Mouse (Mus musculus) embryonic facial prominence, embryonic 14.5 days (tissue): ENCODE measurements around the gene Klhl26. TPM values are rescaled to one million over a fixed set of nuclear protein-coding genes. Genes with fewer than 3 reads are reported as not detected.
A peak's percentile ranks its signal among the peaks of the same experiment; 100 is the strongest.

Source experiments
- ATAC-seq: fragments of 200-750 bp; cut with Nextera tagmentation; 2 replicates; pipeline ENCODE4 v1.8.0; 2017; ENCODE audit warnings: low read depth, moderate number of reproducible peaks, moderate TSS enrichment
- DNase-seq: peaks from one replicate; pipeline ENCODE4 v3.0.0-alpha.2; 2015; ENCODE audit warnings: low spot score
- H3K27ac ChIP-seq: fragments of 300-500 bp; sonication (generic); replicated peaks from 2 replicates; pipeline ENCODE4 v1.5.1; 2014; ENCODE audit warnings: low read depth, mild to moderate bottlenecking, low read length, moderate library complexity
- H3K27me3 ChIP-seq: fragments of 300-500 bp; sonication (generic); replicated peaks from 2 replicates; pipeline ENCODE4 v1.6.1; 2014; ENCODE audit warnings: low read length; ENCODE audit not compliant: control insufficient read depth, insufficient read depth
- H3K36me3 ChIP-seq: fragments of 300-500 bp; sonication (generic); 2 replicates; pipeline ENCODE4 v1.6.1; 2014; ENCODE audit warnings: low read length, mixed read lengths; ENCODE audit not compliant: control insufficient read depth, insufficient read depth
- H3K4me1 ChIP-seq: fragments of 300-500 bp; sonication (generic); 2 replicates; pipeline ENCODE4 v1.6.1; 2014; ENCODE audit warnings: antibody characterized with exemption, low read length; ENCODE audit not compliant: control insufficient read depth, insufficient read depth
- H3K4me2 ChIP-seq: fragments of 300-500 bp; sonication (generic); 2 replicates; pipeline ENCODE4 v1.6.1; 2014; ENCODE audit warnings: low read depth, mild to moderate bottlenecking, low read length, moderate library complexity, mixed read lengths
- H3K4me3 ChIP-seq: fragments of 300-500 bp; sonication (generic); 2 replicates; pipeline ENCODE4 v1.5.1; 2014; ENCODE audit warnings: low read depth, mild to moderate bottlenecking, low read length
- H3K9ac ChIP-seq: fragments of 300-500 bp; sonication (generic); 2 replicates; pipeline ENCODE4 v1.6.1; 2014; ENCODE audit warnings: low read depth, mild to moderate bottlenecking, low read length, moderate library complexity, mixed read lengths
- H3K9me3 ChIP-seq: fragments of 300-500 bp; sonication (generic); 2 replicates; pipeline ENCODE4 v1.6.1; 2016; ENCODE audit warnings: low read length; ENCODE audit not compliant: control insufficient read depth
- WGBS: fragments of 180-500 bp; shearing (Covaris S2); extraction: QIAGEN DNeasy Blood & Tissue Kit; methylation state at CpG from one replicate; pipeline ENCODE4 v1.1.7; 2014; 5-methylcytosine and 5-hydroxymethylcytosine counted together
- polyA plus RNA-seq: library from polyadenylated mRNA; unstranded; fragments of >200 nt; fragmentation: Nextera tagmentation; extraction: Ambion mirVana; gene quantifications from 2 replicates; pipeline ENCODE4 v1.2.1, GENCODE M21; 2014

The Klhl26 gene
- polyA plus RNA-seq, 1 experiment from 2014 or later = 18.7 TPM

- WGBS = 25% methylated on average over 14 of the region's 14 CpGs
- Histone ChIP-seq H3K27me3 (no peaks in the 10 kb centered on the region), H3K4me2 (0 out of 2 replicates have a peak overlapping the region, but pooled peaks have one; percentile 8), H3K9ac (no peak overlapping the region), H3K4me3 (no peak overlapping the region), H3K4me1 (peaks cover 23% of the 10 kb centered on the region), H3K27ac (peak overlapping the region; percentile 65), H3K9me3 (no peaks in the 10 kb centered on the region), H3K36me3 (no peaks in the 10 kb centered on the region)
- DNase-seq = peak; percentile 92
- ATAC-seq = peak; percentile 79
Measured at GRCm38 (mm10) chr8:70418954-70419353, 57.8 kb downstream of the Klhl26 start.

- H3K9me3 ChIP-seq = no peaks in the 10 kb centered on the region
- H3K9ac ChIP-seq = no peak overlapping the region
- H3K4me1 ChIP-seq = peaks cover 23% of the 10 kb centered on the region
- no peak overlapping the region for H3K4me3 ChIP-seq
- H3K36me3 ChIP-seq = no peaks in the 10 kb centered on the region
- no peaks in the 10 kb centered on the region for H3K27me3 ChIP-seq
- no peak overlapping the region for H3K4me2 ChIP-seq
- ATAC-seq (no peak), DNase-seq (peak; percentile 38)
- H3K27ac ChIP-seq = peak overlapping the region; percentile 59
- 28% methylated on average over 10 of the region's 10 CpGs for WGBS
Measured at GRCm38 (mm10) chr8:70417914-70418313, 58.9 kb downstream of the Klhl26 start.

- Histone ChIP-seq H3K27me3 (no peaks in the 10 kb centered on the region), H3K4me1 (peaks cover 23% of the 10 kb centered on the region), H3K36me3 (no peaks in the 10 kb centered on the region), H3K4me3 (no peak overlapping the region), H3K27ac (no peak overlapping the region), H3K9me3 (no peaks in the 10 kb centered on the region), H3K4me2 (no peak overlapping the region), H3K9ac (no peak overlapping the region)
- no peak for ATAC-seq
- no peak for DNase-seq
- 53% methylated on average over 6 of the region's 6 CpGs for WGBS
Measured at GRCm38 (mm10) chr8:70416941-70417340, 59.8 kb downstream of the Klhl26 start.

- 78% methylated on average over 8 of the region's 8 CpGs for WGBS
- ATAC-seq = 0 out of 2 replicates have a peak, but pooled peaks have one; percentile 2
- H3K9me3 ChIP-seq = no peaks in the 10 kb centered on the region
- no peak overlapping the region for H3K4me3 ChIP-seq
- no peak overlapping the region for H3K4me2 ChIP-seq
- H3K36me3 ChIP-seq = no peaks in the 10 kb centered on the region
- no peak overlapping the region for H3K27ac ChIP-seq
- peak; percentile 57 for DNase-seq
- no peaks in the 10 kb centered on the region for H3K27me3 ChIP-seq
- peaks cover 23% of the 10 kb centered on the region for H3K4me1 ChIP-seq
- H3K9ac ChIP-seq = no peak overlapping the region
Measured at GRCm38 (mm10) chr8:70415540-70416451, 61.0 kb downstream of the Klhl26 start.

GRCm38 (mm10) chr8:70414310-70414946 is 62.3 kb downstream of the Klhl26 start:
- no peak overlapping the region for H3K4me3 ChIP-seq
- ATAC-seq = no peak
- H3K27me3 ChIP-seq = no peaks in the 10 kb centered on the region
- no peak overlapping the region for H3K9ac ChIP-seq
- H3K4me2 ChIP-seq = no peak overlapping the region
- H3K9me3 ChIP-seq = no peaks in the 10 kb centered on the region
- no peaks in the 10 kb centered on the region for H3K36me3 ChIP-seq
- 85% methylated on average over 6 of the region's 6 CpGs for WGBS
- no peak overlapping the region for H3K27ac ChIP-seq
- no peak for DNase-seq
- peaks cover 19% of the 10 kb centered on the region for H3K4me1 ChIP-seq

GRCm38 (mm10) chr8:70410281-70410680 is 66.5 kb downstream of the Klhl26 start:
- Histone ChIP-seq H3K4me2 (no peak overlapping the region), H3K9me3 (no peaks in the 10 kb centered on the region), H3K4me3 (no peak overlapping the region), H3K27ac (no peak overlapping the region), H3K27me3 (no peaks in the 10 kb centered on the region), H3K9ac (no peak overlapping the region), H3K36me3 (no peaks in the 10 kb centered on the region), H3K4me1 (peaks cover 33% of the 10 kb centered on the region)
- 93% methylated on average over 5 of the region's 5 CpGs for WGBS
- no peak for DNase-seq
- ATAC-seq = no peak

- Histone ChIP-seq H3K9ac (peak overlapping the region; percentile 3; the same call in 1 of the 2 replicates), H3K4me2 (no peak overlapping the region), H3K27ac (peak overlapping the region; percentile 77), H3K4me3 (no peak overlapping the region), H3K4me1 (peaks cover 33% of the 10 kb centered on the region), H3K27me3 (no peaks in the 10 kb centered on the region), H3K36me3 (peaks cover 2% of the 10 kb centered on the region), H3K9me3 (no peaks in the 10 kb centered on the region; the same call in 1 of the 2 replicates)
- 45% methylated on average over 8 of the region's 9 CpGs for WGBS
- peak; percentile 47 for DNase-seq
- ATAC-seq = peak; percentile 31; the same call in 1 of the 2 replicates
Measured at GRCm38 (mm10) chr8:70409455-70409871, 67.3 kb downstream of the Klhl26 start.

GRCm38 (mm10) chr8:70409019-70409418 is 67.7 kb downstream of the Klhl26 start:
- peak overlapping the region; percentile 3; the same call in 1 of the 2 replicates for H3K9ac ChIP-seq
- H3K4me3 ChIP-seq = no peak overlapping the region
- ATAC-seq (no peak), DNase-seq (peak; percentile 39)
- no peaks in the 10 kb centered on the region for H3K27me3 ChIP-seq
- WGBS = 79% methylated on average over 10 of the region's 10 CpGs
- peaks cover 7% of the 10 kb centered on the region for H3K36me3 ChIP-seq
- peak overlapping the region; percentile 77 for H3K27ac ChIP-seq
- peaks cover 33% of the 10 kb centered on the region for H3K4me1 ChIP-seq
- no peak overlapping the region; the same call in 1 of the 2 replicates for H3K4me2 ChIP-seq
- H3K9me3 ChIP-seq = no peaks in the 10 kb centered on the region; the same call in 1 of the 2 replicates
